Mouse (Mus musculus) cerebellum, adult 2 months (tissue): ENCODE measurements around the gene Pdcd2. TPM values are rescaled to one million over a fixed set of nuclear protein-coding genes. Genes with fewer than 3 reads are reported as not detected.
A peak's percentile ranks its signal among the peaks of the same experiment; 100 is the strongest.

Source experiments
- DNase-seq, 2 experiments: peaks; one replicate each; pipeline ENCODE4 v3.0.0; 2021
- H3K27ac ChIP-seq: fragments of 200-500 bp; 2 replicates; pipeline ENCODE4 v1.5.1; 2012; ENCODE audit warnings: low read length, control low read depth, inconsistent platforms; ENCODE audit not compliant: insufficient read depth
- H3K27me3 ChIP-seq: fragments of 200-500 bp; 2 replicates; pipeline ENCODE4 v1.6.1; 2012; ENCODE audit warnings: inconsistent platforms, mild to moderate bottlenecking, low read length, moderate library complexity; ENCODE audit not compliant: control insufficient read depth, insufficient read depth
- H3K4me1 ChIP-seq: fragments of 200-500 bp; 2 replicates; pipeline ENCODE4 v1.6.1; 2011; ENCODE audit warnings: low read length; ENCODE audit not compliant: control insufficient read depth, insufficient read depth
- H3K4me3 ChIP-seq: fragments of 200-500 bp; replicated peaks from 2 replicates; pipeline ENCODE3; 2011; ENCODE audit warnings: mild to moderate bottlenecking, low read depth, low read length, control low read depth; ENCODE audit not compliant: insufficient read depth
- CTCF ChIP-seq: fragments of 200-500 bp; IDR thresholded peaks from 2 replicates; pipeline ENCODE4 v1.5.1; 2011; ENCODE audit warnings: low read depth, mild to moderate bottlenecking, control low read depth, low read length, moderate library complexity, borderline replicate concordance; ENCODE audit not compliant: insufficient read depth
- POLR2A ChIP-seq: fragments of 200-500 bp; IDR thresholded peaks from 2 replicates; pipeline ENCODE4 v1.6.1; 2011; ENCODE audit warnings: low read length, control low read depth, borderline replicate concordance; ENCODE audit not compliant: insufficient read depth
- WGBS: fragments of 180-500 bp; shearing (Covaris S2); methylation state at CpG from one replicate; pipeline ENCODE4 v1.1.7; 2018; 5-methylcytosine and 5-hydroxymethylcytosine counted together
- polyA plus RNA-seq: library from polyadenylated mRNA; depleted of rRNA; stranded (reverse); fragments of >200 nt; gene quantifications from 2 replicates; pipeline ENCODE4 v1.2.3, GENCODE M21; 2012; rRNA removed

The Pdcd2 gene
- polyA plus RNA-seq, 1 experiment = 26.3 TPM

DNA sequence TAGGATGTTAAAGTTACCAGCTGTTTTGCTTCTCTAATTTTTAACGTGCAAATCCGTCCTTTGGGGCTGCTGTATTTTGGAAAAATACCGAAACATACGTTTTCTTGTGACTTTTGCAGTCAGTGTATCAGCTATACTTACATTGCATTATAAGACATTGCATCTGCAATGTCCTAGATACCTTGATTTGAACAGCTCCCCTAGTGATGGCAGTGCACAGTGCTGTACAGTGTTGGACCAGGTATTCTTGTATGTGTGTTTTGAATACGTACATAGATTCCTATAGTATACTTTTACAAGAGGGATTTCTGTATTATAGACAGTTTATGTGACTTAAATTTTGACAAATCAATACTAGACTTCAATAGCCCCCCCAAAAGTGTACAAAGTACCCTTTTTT, 8.9 kb downstream of the Pdcd2 start:
- TF ChIP-seq POLR2A = no peak
- no peak for TF ChIP-seq CTCF
- no peak overlapping the region for H3K27ac ChIP-seq
- WGBS = 90% methylated on average over 5 of the region's 5 CpGs

GRCm38 (mm10) chr17:15517776-15518175, 9.3 kb downstream of the Pdcd2 start:
- H3K4me1 ChIP-seq = no peaks in the 10 kb centered on the region
- no peak for TF ChIP-seq CTCF
- TF ChIP-seq POLR2A = no peak
- H3K4me3 ChIP-seq = no peak overlapping the region
- no peak overlapping the region for H3K27ac ChIP-seq
- H3K27me3 ChIP-seq = no peaks in the 10 kb centered on the region
- DNase-seq = no peak
- 55% methylated on average over 5 of the region's 5 CpGs for WGBS

More for the DNA sequence above, 8.9 kb downstream of the Pdcd2 start:
- Histone ChIP-seq H3K4me3 (no peak overlapping the region), H3K4me1 (no peaks in the 10 kb centered on the region), H3K27me3 (no peaks in the 10 kb centered on the region)
- DNase-seq = no peak

- no peak for TF ChIP-seq CTCF
- TF ChIP-seq POLR2A = no peak
- Histone ChIP-seq H3K27me3 (no peaks in the 10 kb centered on the region), H3K27ac (no peak overlapping the region), H3K4me3 (no peak overlapping the region), H3K4me1 (no peaks in the 10 kb centered on the region)
- WGBS = 92% methylated on average over 2 of the region's 2 CpGs
- DNase-seq = no peak
Measured at GRCm38 (mm10) chr17:15510694-15511093, 16.4 kb downstream of the Pdcd2 start.

- no peaks in the 10 kb centered on the region for H3K27me3 ChIP-seq
- TF ChIP-seq CTCF (no peak), POLR2A (peak; percentile 85)
- H3K4me3 ChIP-seq = peak within 1 kb of the TSS; percentile 85
- peaks cover 5% of the 10 kb centered on the region; the same call in 1 of the 2 replicates for H3K4me1 ChIP-seq
- peak; percentile 97 to 98 for DNase-seq
- H3K27ac ChIP-seq = peak within 1 kb of the TSS; percentile 70; the same call in 1 of the 2 replicates
- WGBS = under 1% methylated on average over 63 of the region's 63 CpGs
Measured at GRCm38 (mm10) chr17:15499656-15500394, 27.3 kb downstream of the Pdcd2 start, which contains the start of the genes Psmb1 and Tbp. Gene Psmb1, minus strand, starts transcription at chr17:15499751. Gene Tbp, plus strand, starts transcription at chr17:15499888.

DNA sequence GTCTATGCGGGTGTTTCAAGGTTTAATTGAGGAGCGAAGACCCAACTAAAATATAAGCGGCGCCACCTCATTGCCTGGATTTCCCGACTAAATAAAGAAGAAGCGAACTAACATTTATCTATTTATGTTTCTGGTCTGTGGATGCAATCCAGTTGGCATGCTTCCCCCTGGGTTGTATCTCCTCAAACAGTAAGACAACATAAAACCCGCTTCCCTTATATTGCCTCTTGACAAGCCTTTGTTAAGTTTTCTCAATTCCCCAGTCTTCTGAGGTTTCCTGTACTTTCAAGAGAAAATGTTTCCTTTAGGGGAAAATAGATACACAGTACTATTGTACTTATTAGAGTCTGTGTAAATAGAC, 28.4 kb downstream of the Pdcd2 start:
- 48% methylated on average over 7 of the region's 7 CpGs for WGBS
- TF ChIP-seq CTCF (no peak), POLR2A (no peak)
- Histone ChIP-seq H3K27ac (0 out of 2 replicates have a peak overlapping the region, but pooled peaks have one; percentile 70), H3K27me3 (no peaks in the 10 kb centered on the region), H3K4me1 (peaks cover 5% of the 10 kb centered on the region; the same call in 1 of the 2 replicates), H3K4me3 (peak overlapping the region; percentile 85)
- DNase-seq = no peak

- DNase-seq = peak; percentile 94
- TF ChIP-seq CTCF = no peak
- peak; percentile 68 for TF ChIP-seq POLR2A
- Histone ChIP-seq H3K4me1 (peaks cover 5% of the 10 kb centered on the region; the same call in 1 of the 2 replicates), H3K27ac (peak overlapping the region; percentile 70), H3K27me3 (no peaks in the 10 kb centered on the region), H3K4me3 (peak overlapping the region; percentile 85)
- WGBS = under 1% methylated on average over 50 of the region's 50 CpGs
Measured at GRCm38 (mm10) chr17:15497882-15498752, 29.0 kb downstream of the Pdcd2 start.

DNA sequence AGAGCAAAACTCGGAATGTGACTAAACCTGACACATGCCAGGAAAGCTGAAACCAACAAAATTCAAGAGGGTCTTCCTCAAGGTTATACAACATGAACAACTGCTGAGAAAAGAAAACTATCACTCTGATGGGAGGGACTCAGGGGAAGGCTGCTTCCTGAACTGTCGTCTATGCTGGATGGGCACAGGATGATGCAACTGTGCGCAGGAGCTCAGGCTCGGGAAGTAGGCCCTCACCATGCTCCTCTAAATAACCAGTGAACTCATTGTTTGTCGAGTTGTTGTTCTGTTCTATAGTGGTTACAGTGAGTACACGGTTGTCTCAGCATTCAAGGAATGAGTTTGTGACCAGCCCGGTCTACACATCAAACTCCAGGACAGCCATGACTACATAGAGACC, 36.6 kb downstream of the Pdcd2 start:
- no peak for DNase-seq
- Histone ChIP-seq H3K4me1 (no peaks in the 10 kb centered on the region), H3K27ac (no peak overlapping the region), H3K4me3 (no peak overlapping the region), H3K27me3 (no peaks in the 10 kb centered on the region)
- WGBS = 91% methylated on average over 7 of the region's 7 CpGs
- TF ChIP-seq CTCF (no peak), POLR2A (no peak)

DNA sequence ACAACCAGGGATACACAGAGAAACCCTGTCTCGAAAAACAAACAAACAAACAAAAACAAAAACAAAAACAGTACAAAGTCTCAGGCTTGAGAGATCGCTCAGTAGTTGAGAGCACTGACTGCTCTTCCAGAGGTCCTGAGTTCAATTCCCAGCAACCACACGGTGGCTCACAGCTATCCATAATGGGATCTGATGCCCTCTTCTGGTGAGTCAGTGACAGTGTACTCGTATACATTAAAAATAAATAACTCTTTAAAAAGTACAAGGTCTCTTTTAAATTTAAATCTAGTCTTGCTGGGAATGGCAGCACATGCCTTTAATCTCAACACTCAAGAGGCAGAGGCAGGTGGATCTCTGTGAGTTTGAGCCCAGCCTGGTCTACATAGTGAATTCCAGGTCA, 54.4 kb downstream of the Pdcd2 start:
- TF ChIP-seq CTCF (no peak), POLR2A (no peak)
- no peaks in the 10 kb centered on the region for H3K4me1 ChIP-seq
- WGBS = 89% methylated on average over 4 of the region's 4 CpGs
- no peaks in the 10 kb centered on the region for H3K27me3 ChIP-seq
- DNase-seq = no peak
- no peak overlapping the region for H3K4me3 ChIP-seq
- H3K27ac ChIP-seq = no peak overlapping the region

Other genes with a start within 250 kb of the Pdcd2 start
- 5.2 and 6.2 TPM in 2 replicates for gene Dll1, start 150.4 kb downstream of the Pdcd2 start, polyA plus RNA-seq
- gene Fam120b, start 131.1 kb downstream of the Pdcd2 start, polyA plus RNA-seq = 33.8 TPM in 2 replicates
- gene Psmb1, start 27.6 kb downstream of the Pdcd2 start, polyA plus RNA-seq = 157 and 162 TPM in 2 replicates
- 58.2 and 68.7 TPM in 2 replicates for gene Tbp, start 27.4 kb downstream of the Pdcd2 start, polyA plus RNA-seq
- gene Prdm9, start 37.1 kb upstream of the Pdcd2 start, polyA plus RNA-seq = 4.3 and 4.8 TPM in 2 replicates
- 6.6 and 7.0 TPM in 2 replicates for gene Chd1, start 177.7 kb upstream of the Pdcd2 start, polyA plus RNA-seq